Mouse (Mus musculus) CH12.LX (cell line): ENCODE measurements at regions not wholly inside any gene's neighbourhood (a gene's known extent, or its start where the extent isn't known, plus 50 kb on each side); places are given as distances from the start of the nearest gene placed in this dataset.

Experiments used
- DNase-seq: peaks from one replicate; pipeline ENCODE4 v3.0.0-alpha.2; 2013; ENCODE audit errors: extremely low read depth
- H3K27ac ChIP-seq: 2 replicates; pipeline ENCODE4 v1.5.1; 2012; ENCODE audit warnings: low read depth, mild to moderate bottlenecking, control low read depth, moderate library complexity; ENCODE audit not compliant: insufficient read depth
- H3K27me3 ChIP-seq: replicated peaks from 2 replicates; pipeline ENCODE3; 2012; ENCODE audit warnings: inconsistent platforms
- H3K36me3 ChIP-seq, 2 experiments: replicated peaks in 1 of 2; 2 replicates each; pipeline versions ENCODE3 to v1.6.1; 2012; ENCODE audit warnings: inconsistent platforms in 1 of 2, low read length in 1 of 2, mild to moderate bottlenecking in 1 of 2, mixed read lengths in 1 of 2, moderate library complexity in 1 of 2; ENCODE audit not compliant: control insufficient read depth in 1 of 2, insufficient read depth in 1 of 2
- H3K4me1 ChIP-seq, 2 experiments: 2 replicates each; pipeline ENCODE4 v1.6.1; 2012; ENCODE audit warnings: inconsistent platforms in 1 of 2, moderate library complexity in 1 of 2; ENCODE audit not compliant: insufficient read depth in 2 of 2, control insufficient read depth in 1 of 2
- H3K4me2 ChIP-seq: 2 replicates; pipeline ENCODE4 v1.6.1; 2012; ENCODE audit warnings: low read depth, mild to moderate bottlenecking, control low read depth; ENCODE audit not compliant: poor library complexity, insufficient read depth, severe bottlenecking
- H3K4me3 ChIP-seq, 3 experiments: fragments of 150-350 bp in 1 of 3; sonication (generic) in 1 of 3; replicated peaks in 1 of 3; 2 replicates each; pipeline versions ENCODE3 to v1.5.1; 2011 to 2012; ENCODE audit warnings: low read depth in 2 of 3, low read length in 2 of 3, mild to moderate bottlenecking in 2 of 3, moderate library complexity in 2 of 3, control low read depth in 1 of 3, improper control_type of control experiment in 1 of 3, inconsistent platforms in 1 of 3, mixed read lengths in 1 of 3; ENCODE audit not compliant: poor library complexity in 1 of 3
- H3K79me2 ChIP-seq: replicated peaks from 2 replicates; pipeline ENCODE4 v1.6.1; 2012; ENCODE audit warnings: mild to moderate bottlenecking, moderate library complexity; ENCODE audit not compliant: control insufficient read depth, poor library complexity, insufficient read depth, severe bottlenecking; ENCODE audit errors: extremely low read depth
- H3K9ac ChIP-seq: 2 replicates; pipeline ENCODE4 v1.6.1; 2012; ENCODE audit warnings: low read depth, mild to moderate bottlenecking, control low read depth, moderate library complexity; ENCODE audit not compliant: insufficient read depth
- H3K9me3 ChIP-seq: replicated peaks from 2 replicates; pipeline ENCODE3; 2012; ENCODE audit warnings: low read length, inconsistent platforms, mixed read lengths
- BHLHE40 ChIP-seq: IDR thresholded peaks from 2 replicates; pipeline ENCODE4 v1.6.1; 2011; ENCODE audit warnings: mild to moderate bottlenecking, low read depth, low read length, improper control_type of control experiment
- CTCF ChIP-seq, 2 experiments: IDR thresholded peaks in 1 of 2; conservative IDR thresholded peaks in 1 of 2; 2 replicates each; pipeline ENCODE4 v1.5.1; 2011 to 2012; ENCODE audit warnings: low read depth in 2 of 2, low read length in 2 of 2, improper control_type of control experiment in 1 of 2, inconsistent platforms in 1 of 2, mild to moderate bottlenecking in 1 of 2, moderate library complexity in 1 of 2
- ELF1 ChIP-seq: IDR thresholded peaks from 2 replicates; pipeline ENCODE4 v1.6.1; 2014; ENCODE audit warnings: low read depth, mild to moderate bottlenecking, inconsistent platforms, low read length, improper control_type of control experiment
- EP300 ChIP-seq: IDR thresholded peaks from 2 replicates; pipeline ENCODE4 v1.6.1; 2011; ENCODE audit warnings: low read length, improper control_type of control experiment
- MAX ChIP-seq: IDR thresholded peaks from 2 replicates; pipeline ENCODE4 v1.6.1; 2011; ENCODE audit warnings: low read length, improper control_type of control experiment
- MEF2A ChIP-seq: IDR thresholded peaks from 2 replicates; pipeline ENCODE4 v1.6.1; 2014; ENCODE audit warnings: low read depth, mild to moderate bottlenecking, inconsistent platforms, low read length, improper control_type of control experiment, borderline replicate concordance
- MXI1 ChIP-seq: IDR thresholded peaks from 2 replicates; pipeline ENCODE4 v1.6.1; 2011; ENCODE audit warnings: mild to moderate bottlenecking, low read depth, low read length, improper control_type of control experiment
- MYC ChIP-seq: IDR thresholded peaks from 2 replicates; pipeline ENCODE4 v1.6.1; 2011; ENCODE audit warnings: low read depth, mild to moderate bottlenecking, improper control_type of control experiment, low read length
- NELFE ChIP-seq: IDR thresholded peaks from 2 replicates; pipeline ENCODE4 v1.6.1; 2011; ENCODE audit warnings: low read depth, low read length, improper control_type of control experiment
- PAX5 ChIP-seq: IDR thresholded peaks from 2 replicates; pipeline ENCODE4 v1.6.1; 2012; ENCODE audit warnings: low read length, inconsistent platforms, mixed read lengths
- RCOR1 ChIP-seq: conservative IDR thresholded peaks from 2 replicates; pipeline ENCODE4 v1.6.1; 2012; ENCODE audit warnings: low read depth, mild to moderate bottlenecking, inconsistent platforms, low read length, improper control_type of control experiment
- SMC3 ChIP-seq: IDR thresholded peaks from 2 replicates; pipeline ENCODE4 v1.6.1; 2011; ENCODE audit warnings: low read depth, low read length, improper control_type of control experiment
- TBP ChIP-seq: conservative IDR thresholded peaks from 2 replicates; pipeline ENCODE4 v1.6.1; 2011; ENCODE audit warnings: low read depth, low read length, improper control_type of control experiment
- UBTF ChIP-seq: IDR thresholded peaks from 2 replicates; pipeline ENCODE4 v1.6.1; 2012; ENCODE audit warnings: low read depth, mild to moderate bottlenecking, inconsistent platforms, low read length, improper control_type of control experiment, moderate library complexity
- USF2 ChIP-seq: conservative IDR thresholded peaks from 2 replicates; pipeline ENCODE4 v1.6.1; 2011; ENCODE audit warnings: low read depth, low read length, improper control_type of control experiment
- ZKSCAN1 ChIP-seq: IDR thresholded peaks from 2 replicates; pipeline ENCODE4 v1.6.1; 2012; ENCODE audit warnings: low read depth, inconsistent platforms, low read length, improper control_type of control experiment, borderline replicate concordance
- ZNF384 ChIP-seq: IDR thresholded peaks from 2 replicates; pipeline ENCODE4 v1.6.1; 2012; ENCODE audit warnings: low read depth, low read length, improper control_type of control experiment, inconsistent platforms
- dilution Hi-C: fragments of 300-500 bp; cut with MboI; formaldehyde crosslinking; loops from 2 replicates; pipeline ENCODE4 v1.14.3; 2020; ENCODE audit warnings: low sequenced_read_pairs; ENCODE audit not compliant: extremely low pct_unique_long_range_greater_than_20kb, extremely low pct_ligation_motif_present
- in situ Hi-C: fragments of 300-500 bp; cut with MboI; formaldehyde crosslinking; loops from 3 replicates; pipeline ENCODE4 v1.14.3; 2019; ENCODE audit warnings: low sequenced_read_pairs, low pct_ligation_motif_present, low pct_unique_long_range_greater_than_20kb, mixed read lengths

DNA sequence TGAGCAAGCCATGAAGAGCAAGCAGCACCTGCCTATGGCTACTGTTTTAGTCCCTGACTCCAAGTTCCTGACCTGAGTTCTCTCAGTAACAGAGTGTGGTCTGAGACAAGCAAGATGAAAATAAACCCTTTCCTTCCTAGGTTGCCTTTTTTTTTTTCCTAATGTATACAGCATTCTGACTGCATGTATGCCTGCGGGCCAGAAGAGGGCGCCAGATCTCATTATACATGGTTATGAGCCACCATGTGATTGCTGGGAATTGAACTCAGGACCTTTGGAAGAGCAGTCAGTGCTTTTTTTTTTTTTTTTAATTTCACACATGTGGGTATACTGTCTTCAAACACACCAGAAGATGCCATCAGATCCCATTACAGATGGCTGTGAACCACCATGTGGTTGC lies 69.3 kb upstream of the Usp24 start:
- in situ Hi-C loops (no loop called here), dilution Hi-C loops (no loop called here)
- Histone ChIP-seq H3K27ac (no peak overlapping the region), H3K36me3 (no peaks in the 10 kb centered on the region), H3K4me1 (no peaks in the 10 kb centered on the region), H3K9ac (no peak overlapping the region), H3K4me3 (no peak overlapping the region), H3K79me2 (no peaks in the 10 kb centered on the region), H3K4me2 (no peak overlapping the region), H3K9me3 (peaks cover 3% of the 10 kb centered on the region), H3K27me3 (no peaks in the 10 kb centered on the region)
- TF ChIP-seq CTCF (conservative IDR thresholded peaks at IDR 0.05 in 1 of 2, IDR thresholded peaks at IDR 0.05 in 1 of 2; ENCODE audit: low read depth in 2 of 2, low read length in 2 of 2) (peak in 1 of 2 experiments; percentile 16; a peak in 1 of 4 replicates), MEF2A (no peak), ZKSCAN1 (no peak), ELF1 (no peak), BHLHE40 (no peak), USF2 (no peak), EP300 (no peak), MYC (no peak), UBTF (no peak), NELFE (no peak), MAX (no peak), PAX5 (no peak), SMC3 (peak; percentile 4; the same call in 1 of the 2 replicates), TBP (no peak), ZNF384 (peak; percentile 31; the same call in 1 of the 2 replicates)
- DNase-seq = no peak

DNA sequence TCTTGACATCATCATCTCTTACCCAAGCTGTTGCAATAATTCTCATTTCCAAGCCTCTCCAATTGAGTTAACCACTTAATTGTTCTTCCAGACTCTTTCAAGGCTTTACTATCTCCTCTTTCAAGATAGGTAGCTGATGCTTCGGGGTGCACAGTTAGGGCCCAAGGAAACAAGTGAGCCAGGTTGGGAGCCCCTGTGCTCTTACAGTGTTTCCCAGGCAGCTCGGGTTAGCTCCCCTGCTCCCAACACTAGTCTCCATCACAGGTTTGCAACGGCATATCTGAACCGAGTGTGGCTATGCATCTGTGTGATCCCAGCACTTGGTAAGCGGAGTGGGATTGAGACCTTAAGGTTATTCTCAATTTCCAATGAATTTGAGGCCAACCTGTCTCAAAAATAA lies 68.6 kb upstream of the Usp24 start:
- H3K36me3 ChIP-seq = no peaks in the 10 kb centered on the region
- no peaks in the 10 kb centered on the region for H3K4me1 ChIP-seq
- H3K27me3 ChIP-seq = no peaks in the 10 kb centered on the region
- H3K4me3 ChIP-seq = no peak overlapping the region
- H3K9me3 ChIP-seq = peaks cover 7% of the 10 kb centered on the region
- in situ Hi-C loops (no loop called here), dilution Hi-C loops (no loop called here)
- no peak overlapping the region for H3K9ac ChIP-seq
- TF ChIP-seq PAX5 (no peak), ZNF384 (no peak), RCOR1 (no peak), MXI1 (no peak), SMC3 (no peak), BHLHE40 (no peak)
- no peak for DNase-seq
- no peak overlapping the region for H3K27ac ChIP-seq
- H3K79me2 ChIP-seq = no peaks in the 10 kb centered on the region
- H3K4me2 ChIP-seq = no peak overlapping the region
